Comparison of ENCODE assay signal across 29 mouse cellular contexts in the genomic region with DNA sequence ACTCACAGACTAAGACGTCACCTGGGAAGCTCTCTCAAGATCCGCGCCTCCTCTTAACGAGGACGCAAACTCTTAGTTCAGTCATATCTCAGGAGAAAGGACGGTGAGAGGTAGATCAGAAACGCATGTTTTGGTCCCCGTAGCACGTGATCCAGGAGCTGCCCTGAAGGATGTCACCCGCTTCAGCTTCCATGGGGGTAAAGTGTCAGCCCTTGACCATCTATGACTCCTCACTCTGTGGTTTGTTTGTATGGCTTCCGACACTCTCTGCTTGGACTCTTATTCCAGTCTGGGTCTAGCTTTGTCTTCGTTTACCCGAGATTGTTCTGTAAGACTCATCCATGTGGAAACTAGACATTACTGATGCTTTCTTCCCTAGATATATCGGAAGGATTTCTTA.
"Had no signal": no experiment of that assay in that cellular context is flagged by ENCODE, and none has a peak within 500 bp of the region (broad histone marks: within the 10 kb centered on the region; RNA-seq: fewer than 3 reads in every experiment).

No protein-coding gene starts in this region.

- DNase-seq: heart, postnatal 14 days; heart, postnatal 36 days; heart, postnatal 4 days; kidney, adult 11 months; kidney, adult 18-20 months; kidney, adult 2 months; kidney, adult 8-10 months; kidney, adult 9 months; kidney, postnatal 10 days; kidney, postnatal 14 days; kidney, postnatal 25 days; kidney, postnatal 36 days; kidney, postnatal 4 days; layer of hippocampus, adult 9-11 months; layer of hippocampus, postnatal 36 days had no signal

- H3K27ac ChIP-seq: heart, embryonic 13.5 days; heart, embryonic 15.5 days; hindbrain, embryonic 10.5 days; hindbrain, embryonic 12.5 days; hindbrain, embryonic 13.5 days; hindbrain, embryonic 14.5 days; hindbrain, embryonic 15.5 days; hindbrain, postnatal 0 days; intestine, embryonic 15.5 days; kidney, embryonic 15.5 days; kidney, postnatal 0 days; layer of hippocampus, adult 2 months; left cerebral cortex, adult 2 months had no signal

- H3K27me3 ChIP-seq: heart, embryonic 12.5 days; heart, embryonic 13.5 days; heart, embryonic 15.5 days; hindbrain, embryonic 12.5 days; hindbrain, embryonic 13.5 days; hindbrain, embryonic 15.5 days; intestine, embryonic 15.5 days; kidney, embryonic 15.5 days had no signal

- H3K4me3 ChIP-seq: heart, embryonic 12.5 days; heart, embryonic 13.5 days; heart, embryonic 15.5 days; hindbrain, embryonic 10.5 days; hindbrain, embryonic 12.5 days; hindbrain, embryonic 13.5 days; hindbrain, embryonic 15.5 days; intestine, embryonic 15.5 days; kidney, embryonic 15.5 days; layer of hippocampus, adult 2 months; left cerebral cortex, adult 2 months had no signal

- H3K9me3 ChIP-seq: heart, embryonic 15.5 days; hindbrain, embryonic 13.5 days; hindbrain, embryonic 15.5 days; intestine, embryonic 15.5 days; kidney, embryonic 15.5 days had no signal

- H3K36me3 ChIP-seq: heart, embryonic 12.5 days; heart, embryonic 13.5 days; heart, embryonic 15.5 days; hindbrain, embryonic 10.5 days; hindbrain, embryonic 12.5 days; hindbrain, embryonic 13.5 days; hindbrain, embryonic 15.5 days; intestine, embryonic 15.5 days; kidney, embryonic 15.5 days had no signal

- H3K4me1 ChIP-seq: hindbrain, embryonic 15.5 days; intestine, embryonic 15.5 days had no signal
